Mouse (Mus musculus) neural tube, embryonic 14.5 days (tissue): ENCODE measurements around the gene Wbp1. TPM values are rescaled to one million over a fixed set of nuclear protein-coding genes. Genes with fewer than 3 reads are reported as not detected.

Experiments used
- ATAC-seq: fragments of 200-750 bp; cut with Nextera tagmentation; 2 replicates; pipeline ENCODE4 v1.8.0; 2017; ENCODE audit warnings: low read depth, mild to moderate bottlenecking, moderate TSS enrichment, moderate library complexity
- H3K27ac ChIP-seq: fragments of 300-500 bp; sonication (generic); 2 replicates; pipeline ENCODE4 v1.5.1; 2014; ENCODE audit warnings: low read depth, mild to moderate bottlenecking, control low read depth, low read length, moderate library complexity, mixed read lengths
- H3K27me3 ChIP-seq: fragments of 300-500 bp; sonication (generic); 2 replicates; pipeline ENCODE4 v1.6.1; 2014; ENCODE audit warnings: low read length; ENCODE audit not compliant: control insufficient read depth, insufficient read depth
- H3K36me3 ChIP-seq: fragments of 300-500 bp; sonication (generic); 2 replicates; pipeline ENCODE4 v1.6.1; 2014; ENCODE audit warnings: low read length, mixed read lengths; ENCODE audit not compliant: control insufficient read depth, insufficient read depth
- H3K4me1 ChIP-seq: fragments of 300-500 bp; sonication (generic); 2 replicates; pipeline ENCODE4 v1.6.1; 2014; ENCODE audit warnings: low read length; ENCODE audit not compliant: control insufficient read depth, insufficient read depth
- H3K4me2 ChIP-seq: fragments of 300-500 bp; sonication (generic); 2 replicates; pipeline ENCODE4 v1.6.1; 2014; ENCODE audit warnings: mild to moderate bottlenecking, low read depth, low read length, control low read depth
- H3K4me3 ChIP-seq: fragments of 300-500 bp; sonication (generic); 2 replicates; pipeline ENCODE4 v1.5.1; 2014; ENCODE audit warnings: low read depth, low read length, control low read depth, mixed read lengths
- H3K9ac ChIP-seq: fragments of 300-500 bp; sonication (generic); replicated peaks from 2 replicates; pipeline ENCODE4 v1.6.1; 2014; ENCODE audit warnings: low read depth, mild to moderate bottlenecking, control low read depth, low read length, mixed read lengths
- H3K9me3 ChIP-seq: fragments of 300-500 bp; sonication (generic); 2 replicates; pipeline ENCODE4 v1.6.1; 2016; ENCODE audit warnings: low read length; ENCODE audit not compliant: control insufficient read depth
- WGBS: fragments of 180-500 bp; shearing (Covaris S2); extraction: QIAGEN DNeasy Blood & Tissue Kit; methylation state at CpG from one replicate; pipeline ENCODE4 v1.1.7; 2014; 5-methylcytosine and 5-hydroxymethylcytosine counted together
- polyA plus RNA-seq: library from polyadenylated mRNA; unstranded; fragments of >200 nt; fragmentation: Nextera tagmentation; extraction: Ambion mirVana; gene quantifications from 2 replicates; pipeline ENCODE4 v1.2.1, GENCODE M21; 2014

Wbp1 gene
- polyA plus RNA-seq, 1 experiment from 2014 or later: 146 TPM

DNA sequence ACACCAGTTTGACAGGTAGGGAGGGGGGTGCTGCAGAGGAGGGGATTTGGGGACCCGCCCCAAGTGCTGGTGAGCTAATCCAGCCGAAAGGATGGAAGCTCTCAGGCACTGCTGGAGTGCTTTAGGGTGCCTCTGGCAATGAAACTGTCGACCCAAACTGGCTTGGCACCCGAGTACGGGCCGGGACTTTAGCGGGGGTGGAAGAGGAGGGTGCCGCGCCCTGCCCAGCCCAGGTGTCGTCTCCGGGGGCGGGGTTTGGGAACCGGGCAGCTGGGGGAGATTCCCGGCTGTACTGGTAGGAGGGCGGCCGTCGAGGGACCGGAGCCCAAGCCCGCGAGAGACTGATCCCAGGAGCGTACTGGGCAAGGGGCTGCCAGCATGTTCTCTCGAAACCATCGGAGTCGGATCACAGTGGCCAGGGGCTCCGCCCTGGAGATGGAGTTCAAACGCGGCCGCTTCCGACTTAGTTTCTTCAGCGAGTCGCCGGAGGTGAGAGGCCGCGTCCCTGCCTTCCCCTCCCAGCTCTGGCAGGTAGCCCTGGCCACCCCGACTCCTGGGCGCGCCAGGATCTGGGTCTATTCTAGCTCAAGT lies 14.3 kb upstream of the Wbp1 start:
- ATAC-seq: no peak

GRCm38 (mm10) chr6:83134951-83135513 lies 13.7 kb upstream of the Wbp1 start, which contains the start of gene Rtkn:
Gene Rtkn, plus strand, starts transcription at chr6:83135463.
- Histone ChIP-seq H3K9ac (peak within 1 kb of the TSS; percentile 21; the same call in 1 of the 2 replicates), H3K4me1 (peaks cover 5% of the 10 kb centered on the region; the same call in 1 of the 2 replicates), H3K27ac (no peak within 1 kb of the TSS), H3K4me2 (peak within 1 kb of the TSS; percentile 50; the same call in 1 of the 2 replicates), H3K27me3 (no peaks in the 10 kb centered on the region), H3K9me3 (no peaks in the 10 kb centered on the region), H3K4me3 (peak within 1 kb of the TSS; percentile 7; the same call in 1 of the 2 replicates), H3K36me3 (no peaks in the 10 kb centered on the region)
- 69% methylated on average over 7 of the region's 7 CpGs for WGBS
- ATAC-seq: no peak

More for the DNA sequence above, 14.3 kb upstream of the Wbp1 start:
- WGBS: 6% methylated on average over 37 of the region's 37 CpGs
- Histone ChIP-seq H3K9me3 (no peaks in the 10 kb centered on the region), H3K4me1 (peaks cover 5% of the 10 kb centered on the region; the same call in 1 of the 2 replicates), H3K4me2 (peak overlapping the region; percentile 50; the same call in 1 of the 2 replicates), H3K36me3 (no peaks in the 10 kb centered on the region), H3K27me3 (no peaks in the 10 kb centered on the region), H3K4me3 (peak overlapping the region; percentile 7; the same call in 1 of the 2 replicates), H3K9ac (peak overlapping the region; percentile 21; the same call in 1 of the 2 replicates), H3K27ac (no peak overlapping the region)

- no peaks in the 10 kb centered on the region for H3K36me3 ChIP-seq
- no peak for ATAC-seq
- H3K27me3 ChIP-seq: no peaks in the 10 kb centered on the region
- H3K4me3 ChIP-seq: no peak overlapping the region
- no peaks in the 10 kb centered on the region for H3K9me3 ChIP-seq
- WGBS: 77% methylated on average over 3 of the region's 3 CpGs
- H3K4me2 ChIP-seq: no peak overlapping the region
- peaks cover 5% of the 10 kb centered on the region; the same call in 1 of the 2 replicates for H3K4me1 ChIP-seq
- H3K9ac ChIP-seq: no peak overlapping the region
- H3K27ac ChIP-seq: no peak overlapping the region
These were observed 12.9 kb upstream of the Wbp1 start for GRCm38 (mm10) chr6:83134226-83134625.

DNA sequence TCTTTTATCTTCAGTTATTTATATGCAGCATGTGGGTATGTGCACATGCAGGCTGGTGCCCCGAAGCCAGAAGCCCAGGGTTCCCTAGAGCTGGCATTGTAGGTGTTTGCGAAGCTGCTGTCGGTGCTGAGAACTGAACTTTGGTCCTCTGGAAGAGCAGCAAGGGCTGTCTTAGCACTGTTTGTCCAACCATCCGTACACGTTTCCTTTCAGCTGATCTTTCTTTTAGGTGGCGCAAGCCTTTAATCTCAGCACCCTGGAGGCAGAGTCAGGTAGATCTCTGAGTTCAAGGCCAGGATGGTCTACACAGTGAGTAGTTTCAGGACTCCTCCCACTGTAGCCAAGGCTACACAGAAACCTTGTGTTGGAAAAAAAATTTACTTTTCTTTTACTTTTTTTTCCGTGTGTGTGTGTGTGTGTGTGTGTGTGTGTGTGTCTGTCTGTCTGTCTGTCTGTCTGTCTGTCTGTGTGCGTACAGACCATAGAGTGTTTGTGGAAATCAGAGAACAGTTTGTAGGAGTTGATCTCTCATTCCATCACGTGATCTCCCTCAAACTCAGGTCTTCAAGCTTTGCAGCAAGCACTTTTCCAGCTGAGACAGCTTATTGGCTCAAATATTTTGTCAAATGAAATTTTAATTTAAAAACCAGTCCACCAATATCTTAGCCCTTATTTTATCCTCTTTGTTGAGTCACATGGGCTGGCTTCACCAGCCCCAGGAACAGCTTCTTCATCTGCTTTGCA lies 11.0 kb upstream of the Wbp1 start:
- H3K27ac ChIP-seq: no peak overlapping the region
- ATAC-seq: no peak
- H3K36me3 ChIP-seq: no peaks in the 10 kb centered on the region

GRCm38 (mm10) chr6:83131469-83132034 lies 10.2 kb upstream of the Wbp1 start:
- no peaks in the 10 kb centered on the region for H3K27me3 ChIP-seq
- no peak overlapping the region for H3K27ac ChIP-seq
- ATAC-seq: no peak
- no peaks in the 10 kb centered on the region for H3K9me3 ChIP-seq
- WGBS: 83% methylated on average over 6 of the region's 6 CpGs
- H3K36me3 ChIP-seq: no peaks in the 10 kb centered on the region
- H3K4me1 ChIP-seq: peaks cover 5% of the 10 kb centered on the region; the same call in 1 of the 2 replicates
- H3K4me2 ChIP-seq: no peak overlapping the region
- no peak overlapping the region for H3K9ac ChIP-seq
- no peak overlapping the region for H3K4me3 ChIP-seq

More for the DNA sequence above, 11.0 kb upstream of the Wbp1 start:
- no peaks in the 10 kb centered on the region for H3K27me3 ChIP-seq
- peaks cover 5% of the 10 kb centered on the region; the same call in 1 of the 2 replicates for H3K4me1 ChIP-seq
- H3K4me3 ChIP-seq: no peak overlapping the region
- WGBS: 85% methylated on average over 9 of the region's 9 CpGs
- H3K9ac ChIP-seq: no peak overlapping the region
- no peak overlapping the region for H3K4me2 ChIP-seq
- H3K9me3 ChIP-seq: no peaks in the 10 kb centered on the region

DNA sequence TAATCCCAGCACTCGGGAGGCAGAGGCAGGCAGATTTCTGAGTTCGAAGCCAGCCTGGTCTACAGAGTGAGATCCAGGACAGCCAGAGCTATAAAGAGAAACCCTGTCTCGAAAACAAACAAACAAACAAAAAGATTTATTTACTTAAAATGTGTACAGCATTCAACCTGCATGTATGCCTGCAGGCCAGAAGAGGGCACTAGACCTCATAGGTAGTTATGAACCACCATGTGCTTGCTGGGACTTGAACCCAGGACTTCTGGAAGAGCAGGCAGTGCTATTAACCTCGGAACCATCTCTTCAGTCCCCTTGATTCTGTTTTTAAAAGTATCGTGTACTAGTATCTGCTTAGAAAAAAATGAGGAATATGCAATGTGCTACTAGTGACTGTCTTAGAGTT lies 6.1 kb upstream of the Wbp1 start:
- WGBS: 92% methylated on average over 5 of the region's 5 CpGs
- Histone ChIP-seq H3K9ac (no peak overlapping the region), H3K4me1 (peaks cover 21% of the 10 kb centered on the region), H3K4me2 (no peak overlapping the region), H3K36me3 (no peaks in the 10 kb centered on the region), H3K9me3 (no peaks in the 10 kb centered on the region), H3K27me3 (no peaks in the 10 kb centered on the region), H3K4me3 (no peak overlapping the region), H3K27ac (no peak overlapping the region)
- no peak for ATAC-seq

GRCm38 (mm10) chr6:83125331-83125730 lies 4.0 kb upstream of the Wbp1 start, which contains the start of gene Ino80b:
Gene Ino80b, minus strand, starts transcription at chr6:83125431.
- peak within 1 kb of the TSS; percentile 46; the same call in 1 of the 2 replicates for H3K27ac ChIP-seq

GRCm38 (mm10) chr6:83124851-83125312 lies 3.5 kb upstream of the Wbp1 start:
- H3K27me3 ChIP-seq: no peaks in the 10 kb centered on the region
- H3K27ac ChIP-seq: peak overlapping the region; percentile 46; the same call in 1 of the 2 replicates
- no peaks in the 10 kb centered on the region for H3K9me3 ChIP-seq
- H3K4me2 ChIP-seq: peak overlapping the region; percentile 83
- no peaks in the 10 kb centered on the region for H3K36me3 ChIP-seq
- ATAC-seq: peak; percentile 12; the same call in 1 of the 2 replicates
- H3K4me3 ChIP-seq: peak overlapping the region; percentile 68
- under 1% methylated on average over 30 of the region's 30 CpGs for WGBS
- peaks cover 29% of the 10 kb centered on the region for H3K4me1 ChIP-seq
- peak overlapping the region; percentile 63 for H3K9ac ChIP-seq

More at GRCm38 (mm10) chr6:83125331-83125730, 4.0 kb upstream of the Wbp1 start, which contains the start of gene Ino80b:
- Histone ChIP-seq H3K27me3 (no peaks in the 10 kb centered on the region), H3K9me3 (no peaks in the 10 kb centered on the region), H3K9ac (peak within 1 kb of the TSS; percentile 63), H3K36me3 (no peaks in the 10 kb centered on the region), H3K4me3 (peak within 1 kb of the TSS; percentile 68), H3K4me1 (peaks cover 25% of the 10 kb centered on the region), H3K4me2 (peak within 1 kb of the TSS; percentile 83)
- no peak for ATAC-seq
- WGBS: 25% methylated on average over 5 of the region's 5 CpGs
